Mouse (Mus musculus): Measurements from ENCODE around the gene Atp6v1c2.

GRCm38 (mm10) chr12:17239428-17239688 is 89.8 kb downstream of the Atp6v1c2 start:
- TF ChIP-seq GATA1 (IDR thresholded peaks at IDR 0.05; ENCODE audit: low read length) (no peak), TAL1 (IDR thresholded peaks at IDR 0.05; ENCODE audit: low read length) (no peak)

Data from erythroblast, embryonic 14.5 days (primary cell).